Mouse (Mus musculus) CH12.LX (cell line): ENCODE measurements at regions not wholly inside any gene's neighbourhood (a gene's known extent, or its start where the extent isn't known, plus 50 kb on each side); places are given as distances from the start of the nearest gene placed in this dataset.
"Not testable (repeated sequence)": the region's sequence is repeated elsewhere in the genome, so short reads cannot be mapped to it uniquely, and the experiment has no call there.

Source experiments
- DNase-seq: peaks from one replicate; pipeline ENCODE4 v3.0.0-alpha.2; 2013; ENCODE audit errors: extremely low read depth
- H3K27ac ChIP-seq: 2 replicates; pipeline ENCODE4 v1.5.1; 2012; ENCODE audit warnings: low read depth, mild to moderate bottlenecking, control low read depth, moderate library complexity; ENCODE audit not compliant: insufficient read depth
- H3K27me3 ChIP-seq: replicated peaks from 2 replicates; pipeline ENCODE3; 2012; ENCODE audit warnings: inconsistent platforms
- H3K36me3 ChIP-seq, 2 experiments: replicated peaks in 1 of 2; 2 replicates each; pipeline versions ENCODE3 to v1.6.1; 2012; ENCODE audit warnings: inconsistent platforms in 1 of 2, low read length in 1 of 2, mild to moderate bottlenecking in 1 of 2, mixed read lengths in 1 of 2, moderate library complexity in 1 of 2; ENCODE audit not compliant: control insufficient read depth in 1 of 2, insufficient read depth in 1 of 2
- H3K4me1 ChIP-seq, 2 experiments: 2 replicates each; pipeline ENCODE4 v1.6.1; 2012; ENCODE audit warnings: inconsistent platforms in 1 of 2, moderate library complexity in 1 of 2; ENCODE audit not compliant: insufficient read depth in 2 of 2, control insufficient read depth in 1 of 2
- H3K4me2 ChIP-seq: 2 replicates; pipeline ENCODE4 v1.6.1; 2012; ENCODE audit warnings: low read depth, mild to moderate bottlenecking, control low read depth; ENCODE audit not compliant: poor library complexity, insufficient read depth, severe bottlenecking
- H3K4me3 ChIP-seq, 3 experiments: fragments of 150-350 bp in 1 of 3; sonication (generic) in 1 of 3; replicated peaks in 1 of 3; 2 replicates each; pipeline versions ENCODE3 to v1.5.1; 2011 to 2012; ENCODE audit warnings: low read depth in 2 of 3, low read length in 2 of 3, mild to moderate bottlenecking in 2 of 3, moderate library complexity in 2 of 3, control low read depth in 1 of 3, improper control_type of control experiment in 1 of 3, inconsistent platforms in 1 of 3, mixed read lengths in 1 of 3; ENCODE audit not compliant: poor library complexity in 1 of 3
- H3K79me2 ChIP-seq: replicated peaks from 2 replicates; pipeline ENCODE4 v1.6.1; 2012; ENCODE audit warnings: mild to moderate bottlenecking, moderate library complexity; ENCODE audit not compliant: control insufficient read depth, poor library complexity, insufficient read depth, severe bottlenecking; ENCODE audit errors: extremely low read depth
- H3K9ac ChIP-seq: 2 replicates; pipeline ENCODE4 v1.6.1; 2012; ENCODE audit warnings: low read depth, mild to moderate bottlenecking, control low read depth, moderate library complexity; ENCODE audit not compliant: insufficient read depth
- H3K9me3 ChIP-seq: replicated peaks from 2 replicates; pipeline ENCODE3; 2012; ENCODE audit warnings: low read length, inconsistent platforms, mixed read lengths
- BHLHE40 ChIP-seq: IDR thresholded peaks from 2 replicates; pipeline ENCODE4 v1.6.1; 2011; ENCODE audit warnings: mild to moderate bottlenecking, low read depth, low read length, improper control_type of control experiment
- CHD1 ChIP-seq: IDR thresholded peaks from 2 replicates; pipeline ENCODE4 v1.6.1; 2012; ENCODE audit warnings: low read depth, low read length, improper control_type of control experiment, inconsistent platforms
- CHD2 ChIP-seq: IDR thresholded peaks from 2 replicates; pipeline ENCODE4 v1.6.1; 2011; ENCODE audit warnings: low read length, improper control_type of control experiment
- CTCF ChIP-seq, 2 experiments: IDR thresholded peaks in 1 of 2; conservative IDR thresholded peaks in 1 of 2; 2 replicates each; pipeline ENCODE4 v1.5.1; 2011 to 2012; ENCODE audit warnings: low read depth in 2 of 2, low read length in 2 of 2, improper control_type of control experiment in 1 of 2, inconsistent platforms in 1 of 2, mild to moderate bottlenecking in 1 of 2, moderate library complexity in 1 of 2
- E2F4 ChIP-seq: IDR thresholded peaks from 2 replicates; pipeline ENCODE4 v1.6.1; 2011; ENCODE audit warnings: low read depth, low read length, improper control_type of control experiment; ENCODE audit not compliant: insufficient replicate concordance
- ELF1 ChIP-seq: IDR thresholded peaks from 2 replicates; pipeline ENCODE4 v1.6.1; 2014; ENCODE audit warnings: low read depth, mild to moderate bottlenecking, inconsistent platforms, low read length, improper control_type of control experiment
- EP300 ChIP-seq: IDR thresholded peaks from 2 replicates; pipeline ENCODE4 v1.6.1; 2011; ENCODE audit warnings: low read length, improper control_type of control experiment
- ETS1 ChIP-seq: conservative IDR thresholded peaks from 2 replicates; pipeline ENCODE4 v1.6.1; 2012; ENCODE audit warnings: low read depth, mild to moderate bottlenecking, inconsistent platforms, low read length, improper control_type of control experiment, moderate library complexity
- HCFC1 ChIP-seq: IDR thresholded peaks from 2 replicates; pipeline ENCODE4 v1.6.1; 2012; ENCODE audit warnings: low read depth, mild to moderate bottlenecking, inconsistent platforms, low read length, improper control_type of control experiment
- IRF4 ChIP-seq: IDR thresholded peaks from 2 replicates; pipeline ENCODE4 v1.6.1; 2014; ENCODE audit warnings: low read depth, mild to moderate bottlenecking, inconsistent platforms, low read length, improper control_type of control experiment
- MEF2A ChIP-seq: IDR thresholded peaks from 2 replicates; pipeline ENCODE4 v1.6.1; 2014; ENCODE audit warnings: low read depth, mild to moderate bottlenecking, inconsistent platforms, low read length, improper control_type of control experiment, borderline replicate concordance
- MXI1 ChIP-seq: IDR thresholded peaks from 2 replicates; pipeline ENCODE4 v1.6.1; 2011; ENCODE audit warnings: mild to moderate bottlenecking, low read depth, low read length, improper control_type of control experiment
- MYC ChIP-seq: IDR thresholded peaks from 2 replicates; pipeline ENCODE4 v1.6.1; 2011; ENCODE audit warnings: low read depth, mild to moderate bottlenecking, improper control_type of control experiment, low read length
- NRF1 ChIP-seq: IDR thresholded peaks from 2 replicates; pipeline ENCODE4 v1.6.1; 2014; ENCODE audit warnings: low read depth, mild to moderate bottlenecking, inconsistent platforms, low read length, improper control_type of control experiment, moderate library complexity
- POLR2A ChIP-seq: IDR thresholded peaks from 2 replicates; pipeline ENCODE4 v1.6.1; 2011; ENCODE audit warnings: low read depth, mild to moderate bottlenecking, improper control_type of control experiment, low read length
- POLR2AphosphoS2 ChIP-seq: IDR thresholded peaks from 2 replicates; pipeline ENCODE4 v1.6.1; 2011; ENCODE audit warnings: low read depth, low read length, improper control_type of control experiment
- RAD21 ChIP-seq: IDR thresholded peaks from 2 replicates; pipeline ENCODE4 v1.6.1; 2011; ENCODE audit warnings: low read depth, mild to moderate bottlenecking, low read length, improper control_type of control experiment, moderate library complexity
- RCOR1 ChIP-seq: conservative IDR thresholded peaks from 2 replicates; pipeline ENCODE4 v1.6.1; 2012; ENCODE audit warnings: low read depth, mild to moderate bottlenecking, inconsistent platforms, low read length, improper control_type of control experiment
- SIN3A ChIP-seq: IDR thresholded peaks from 2 replicates; pipeline ENCODE4 v1.6.1; 2012; ENCODE audit warnings: low read length, improper control_type of control experiment, inconsistent platforms
- TBP ChIP-seq: conservative IDR thresholded peaks from 2 replicates; pipeline ENCODE4 v1.6.1; 2011; ENCODE audit warnings: low read depth, low read length, improper control_type of control experiment
- UBTF ChIP-seq: IDR thresholded peaks from 2 replicates; pipeline ENCODE4 v1.6.1; 2012; ENCODE audit warnings: low read depth, mild to moderate bottlenecking, inconsistent platforms, low read length, improper control_type of control experiment, moderate library complexity
- USF1 ChIP-seq: IDR thresholded peaks from 2 replicates; pipeline ENCODE4 v1.6.1; 2014; ENCODE audit warnings: low read depth, mild to moderate bottlenecking, inconsistent platforms, low read length, improper control_type of control experiment
- USF2 ChIP-seq: conservative IDR thresholded peaks from 2 replicates; pipeline ENCODE4 v1.6.1; 2011; ENCODE audit warnings: low read depth, low read length, improper control_type of control experiment
- ZKSCAN1 ChIP-seq: IDR thresholded peaks from 2 replicates; pipeline ENCODE4 v1.6.1; 2012; ENCODE audit warnings: low read depth, inconsistent platforms, low read length, improper control_type of control experiment, borderline replicate concordance
- ZMIZ1 ChIP-seq: IDR thresholded peaks from 2 replicates; pipeline ENCODE4 v1.6.1; 2012; ENCODE audit warnings: low read depth, mild to moderate bottlenecking, inconsistent platforms, low read length, improper control_type of control experiment
- dilution Hi-C: fragments of 300-500 bp; cut with MboI; formaldehyde crosslinking; loops from 2 replicates; pipeline ENCODE4 v1.14.3; 2020; ENCODE audit warnings: low sequenced_read_pairs; ENCODE audit not compliant: extremely low pct_unique_long_range_greater_than_20kb, extremely low pct_ligation_motif_present
- in situ Hi-C: fragments of 300-500 bp; cut with MboI; formaldehyde crosslinking; loops from 3 replicates; pipeline ENCODE4 v1.14.3; 2019; ENCODE audit warnings: low sequenced_read_pairs, low pct_ligation_motif_present, low pct_unique_long_range_greater_than_20kb, mixed read lengths

- dilution Hi-C loops (no loop called here), in situ Hi-C loops (no loop called here)
- Histone ChIP-seq H3K27me3 (no peaks in the 10 kb centered on the region), H3K9me3 (no peaks in the 10 kb centered on the region), H3K36me3 (no peaks in the 10 kb centered on the region), H3K4me3 (no peak overlapping the region), H3K4me1 (no peaks in the 10 kb centered on the region), H3K9ac (no peak overlapping the region), H3K79me2 (no peaks in the 10 kb centered on the region), H3K27ac (no peak overlapping the region), H3K4me2 (no peak overlapping the region)
- DNase-seq, result no peak
- TF ChIP-seq IRF4 (no peak), RCOR1 (no peak), ELF1 (no peak), ZKSCAN1 (no peak), ETS1 (no peak), NRF1 (no peak), SIN3A (no peak), MYC (no peak), CHD2 (no peak), TBP (no peak), EP300 (no peak), POLR2A (no peak), USF2 (no peak), HCFC1 (no peak), ZMIZ1 (no peak), E2F4 (no peak), POLR2AphosphoS2 (no peak), CTCF (conservative IDR thresholded peaks at IDR 0.05 in 1 of 2, IDR thresholded peaks at IDR 0.05 in 1 of 2; ENCODE audit: low read depth in 2 of 2, low read length in 2 of 2) (no peak), MXI1 (no peak), RAD21 (no peak)
Measured at GRCm38 (mm10) chr13:4935940-4936339, 327.0 kb upstream of the Akr1e1 start.

- H3K27ac ChIP-seq, result no peak overlapping the region
- H3K27me3 ChIP-seq, result no peaks in the 10 kb centered on the region
- no peaks in the 10 kb centered on the region for H3K36me3 ChIP-seq
- in situ Hi-C loops, result no loop called here
- H3K79me2 ChIP-seq, result no peaks in the 10 kb centered on the region
- TF ChIP-seq BHLHE40 (no peak), USF2 (no peak), MEF2A (no peak), POLR2A (no peak), USF1 (no peak), POLR2AphosphoS2 (no peak), ZMIZ1 (no peak), E2F4 (no peak), TBP (no peak), RAD21 (no peak), CHD1 (no peak), UBTF (no peak), SIN3A (no peak)
- TF ChIP-seq, all 38 proteins: peak for 0
- Histone ChIP-seq H3K9ac (no peak overlapping the region), H3K4me3 (no peak overlapping the region), H3K4me1 (no peaks in the 10 kb centered on the region), H3K9me3 (no peaks in the 10 kb centered on the region), H3K4me2 (no peak overlapping the region)
- dilution Hi-C loops, result no loop called here
- DNase-seq, result no peak
Measured at GRCm38 (mm10) chr13:4939849-4940248, 330.9 kb upstream of the Akr1e1 start.

GRCm38 (mm10) chr13:4942490-4942889 is 333.5 kb upstream of the Akr1e1 start:
- H3K9me3 ChIP-seq, H3K36me3 ChIP-seq, H3K27me3 ChIP-seq, in situ Hi-C loops, H3K9ac ChIP-seq, H3K4me3 ChIP-seq, H3K27ac ChIP-seq, dilution Hi-C loops, DNase-seq, H3K4me1 ChIP-seq, H3K4me2 ChIP-seq, H3K79me2 ChIP-seq: not testable (repeated sequence)
